Mouse (Mus musculus) stomach, adult 2 months (tissue): ENCODE data around the gene Socs2. TPM values are rescaled to one million over a fixed set of nuclear protein-coding genes. Genes with fewer than 3 reads are reported as not detected.

Source experiments
- polyA plus RNA-seq: library from polyadenylated mRNA; depleted of rRNA; stranded (reverse); fragments of >200 nt; gene quantifications from 2 replicates; pipeline ENCODE4 v1.2.3, GENCODE M21; 2012; rRNA removed

The Socs2 gene
- polyA plus RNA-seq = 19.9 and 27.9 TPM in 2 replicates

GRCm38 (mm10) chr10:95416685-95417495 lies at the start of gene Socs2:
Gene Socs2, minus strand, starts transcription at chr10:95417180.

Other genes starting within 250 kb of the Socs2 start
- gene Cradd, start 93.0 kb downstream of the Socs2 start, polyA plus RNA-seq = 9.1 and 11.5 TPM in 2 replicates
- 18.5 and 19.5 TPM in 2 replicates for gene Mrpl42, start 84.8 kb upstream of the Socs2 start, polyA plus RNA-seq
- gene Ube2n, start 98.0 kb upstream of the Socs2 start, polyA plus RNA-seq = 5.4 and 7.3 TPM in 2 replicates
- gene Nudt4, start 147.0 kb upstream of the Socs2 start, polyA plus RNA-seq = 6.5 and 14.1 TPM in 2 replicates